Mouse (Mus musculus) adrenal gland, postnatal 0 days (tissue): ENCODE measurements around the gene Fam71b. TPM values are rescaled to one million over a fixed set of nuclear protein-coding genes. Genes with fewer than 3 reads are reported as not detected.

ENCODE experiments used
- polyA plus RNA-seq: library from polyadenylated mRNA; unstranded; fragments of >200 nt; fragmentation: Nextera tagmentation; extraction: Ambion mirVana; gene quantifications from 2 replicates; pipeline ENCODE4 v1.2.1, GENCODE M21; 2015

Gene Fam71b
- not detected in 2 replicates for polyA plus RNA-seq

DNA sequence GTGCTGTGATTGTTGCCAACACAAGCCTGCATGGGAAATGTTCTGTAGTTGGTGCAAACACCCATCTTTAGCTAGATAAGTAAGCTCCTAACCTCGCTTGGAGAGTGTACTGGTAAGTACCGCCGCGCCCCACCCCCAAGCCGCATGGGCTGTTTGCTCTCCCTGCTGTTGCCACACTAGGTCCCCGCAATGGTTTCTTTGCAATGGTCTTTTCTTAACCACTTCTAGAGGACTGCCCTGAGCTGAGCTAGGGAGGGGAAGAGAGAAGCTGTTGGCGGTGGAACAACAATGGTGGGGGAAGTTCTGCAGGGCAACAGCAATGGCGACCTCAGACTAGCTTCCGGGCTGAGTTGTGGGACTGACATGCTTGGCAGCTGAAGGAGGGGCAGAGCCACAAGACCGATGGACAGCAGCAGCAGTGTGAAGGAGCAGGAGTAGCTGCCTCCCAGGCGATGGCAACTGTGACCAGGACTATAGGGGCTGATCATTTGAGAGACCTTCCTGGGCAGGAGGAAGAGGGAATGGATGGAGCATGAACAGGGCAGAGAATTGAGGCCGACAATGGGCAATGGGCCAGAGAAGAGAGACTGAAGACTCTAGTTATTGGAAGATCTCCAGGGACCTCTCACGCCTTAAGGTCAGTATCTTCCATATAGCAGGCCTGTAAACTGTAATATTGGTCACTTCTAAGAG lies at the start of gene Fam71b:
Gene Fam71b (plus strand): TSS at position 393 of the 693 bp plus-strand sequence.

GRCm38 (mm10) chr11:46389336-46390117 lies 6.8 kb upstream of the Fam71b start, which contains the start of gene Itk:
Gene Itk, minus strand, starts transcription at chr11:46389515.

GRCm38 (mm10) chr11:46436760-46437458 lies 40.5 kb downstream of the Fam71b start, which contains the start of gene Med7:
Gene Med7, plus strand, starts transcription at chr11:46436925.

DNA sequence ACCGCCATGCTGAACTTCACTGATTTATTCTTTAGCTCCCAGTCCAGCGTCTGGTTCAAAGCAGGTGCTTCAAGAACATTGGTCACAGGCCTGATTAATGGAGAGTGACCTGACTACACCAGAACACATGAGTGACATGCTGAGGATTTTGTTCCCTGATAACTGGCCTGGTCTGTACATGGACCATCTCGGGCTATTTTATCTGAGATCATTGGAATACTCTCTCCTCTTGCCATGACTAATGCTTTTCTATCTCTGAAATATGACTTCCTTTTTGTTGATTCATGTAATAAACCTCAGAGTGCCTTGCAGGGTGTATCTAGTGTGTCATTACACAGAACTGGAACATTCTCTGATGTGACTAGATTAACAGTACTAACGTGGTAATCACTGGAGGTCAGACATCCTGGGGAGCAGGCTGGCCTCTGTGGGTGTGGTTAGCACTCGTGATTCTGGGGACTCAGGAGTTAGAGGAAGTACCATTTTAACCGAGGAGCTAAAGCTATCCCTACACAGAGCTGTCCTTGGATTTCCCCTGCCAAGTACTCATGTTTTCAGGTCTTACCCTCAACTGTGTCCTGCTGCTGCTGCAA lies 58.2 kb downstream of the Fam71b start, which contains the start of gene Havcr2:
Gene Havcr2 (plus strand): TSS at position 483 of the 593 bp plus-strand sequence.

Other genes starting within 250 kb of the Fam71b start
- gene Nipal4, start 230.1 kb upstream of the Fam71b start, polyA plus RNA-seq, result 0.11 and 0.17 TPM in 2 replicates
- gene Fndc9, start 161.0 kb upstream of the Fam71b start, polyA plus RNA-seq, result 0.07 and 0.08 TPM in 2 replicates
- gene Cyfip2, start 83.7 kb upstream of the Fam71b start, polyA plus RNA-seq, result 14.6 and 16.8 TPM in 2 replicates
- 0.19 TPM in 1 of 2 replicates, not detected in the other for gene Itk, start 7.0 kb upstream of the Fam71b start, polyA plus RNA-seq
- 48.3 and 68.5 TPM in 2 replicates for gene Med7, start 40.4 kb downstream of the Fam71b start, polyA plus RNA-seq
- 0.39 and 0.40 TPM in 2 replicates for gene Havcr2, start 58.4 kb downstream of the Fam71b start, polyA plus RNA-seq
- not detected in 2 replicates for gene Gm12169, start 127.7 kb downstream of the Fam71b start, polyA plus RNA-seq
- 0.09 TPM in 1 of 2 replicates, not detected in the other for gene BC053393, start 175.0 kb downstream of the Fam71b start, polyA plus RNA-seq
- not detected in 2 replicates for gene Dppa1, start 232.7 kb downstream of the Fam71b start, polyA plus RNA-seq